In the genomic region with DNA sequence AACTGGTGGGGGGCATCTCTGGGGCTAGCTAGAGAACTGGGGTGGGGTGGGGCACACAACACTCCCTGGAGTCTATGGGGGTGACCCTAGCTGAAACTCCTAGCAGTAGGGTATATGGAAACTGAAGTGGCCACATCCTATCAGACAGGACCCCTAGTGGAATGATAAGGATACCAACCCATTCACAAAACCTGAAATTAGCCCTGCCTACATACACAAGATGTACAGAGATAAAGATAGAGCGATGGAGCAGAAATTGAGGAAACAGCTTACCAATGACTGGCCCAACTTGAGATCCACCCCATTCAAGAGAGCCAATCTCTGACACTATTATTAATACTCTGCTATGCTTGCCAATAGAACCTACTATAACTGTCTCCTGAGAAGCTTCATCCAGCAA, we compare ENCODE assay signal across 11 mouse cellular contexts. TPM values are rescaled to one million over a fixed set of nuclear protein-coding genes. Genes with fewer than 3 reads are reported as not detected.
DNase-seq lines count a peak whose midpoint lies in the region; ATAC-seq lines count a peak whose summit lies in the region.
"Had no signal": no experiment of that assay in that cellular context is flagged by ENCODE, and none has a peak within 500 bp of the region (broad histone marks: within the 10 kb centered on the region; RNA-seq: fewer than 3 reads in every experiment).

No protein-coding gene starts in this region.

- H3K27me3 ChIP-seq in erythroblast, embryonic 14.5 days (ENCODE audit: control insufficient read depth), result no peaks in the 10 kb centered on the region
- no peaks in the 10 kb centered on the region for H3K27me3 ChIP-seq in megakaryocyte, embryonic 14.5 days (replicated peaks)
- H3K27me3 ChIP-seq in liver, embryonic 13.5 days, result no peaks in the 10 kb centered on the region
- H3K27me3 ChIP-seq in stomach, embryonic 16.5 days (ENCODE audit: control insufficient read depth, insufficient read depth, low read length), result no peaks in the 10 kb centered on the region

- no peak for ATAC-seq in erythroblast, adult 5-6 weeks (replicated peaks; ENCODE audit: low FRiP score, poor library complexity, severe bottlenecking)
- ATAC-seq in megakaryocyte, adult 5-6 weeks (ENCODE audit: poor library complexity, severe bottlenecking), result no peak
- no peak for ATAC-seq in liver, embryonic 13.5 days (ENCODE audit: low read depth)
- ATAC-seq in stomach, embryonic 16.5 days (ENCODE audit: insufficient read depth, low FRiP score), result no peak

- H3K4me3 ChIP-seq in erythroblast, embryonic 14.5 days (replicated peaks), result peak overlapping the region; percentile 92
- H3K4me3 ChIP-seq in megakaryocyte, embryonic 14.5 days (replicated peaks), result peak overlapping the region; percentile 76
- H3K4me3 ChIP-seq in liver, embryonic 13.5 days (replicated peaks), result peak overlapping the region; percentile 78
- H3K4me3 ChIP-seq in stomach, embryonic 16.5 days (replicated peaks; ENCODE audit: low read length), result no peak overlapping the region

- 29% methylated on average over 1 of the region's 1 CpGs for WGBS in liver, embryonic 13.5 days (ENCODE audit: insufficient replicate concordance)
- WGBS in stomach, embryonic 16.5 days, result 90% methylated on average over 1 of the region's 1 CpGs

- H3K4me2 ChIP-seq in liver, embryonic 13.5 days, result peak overlapping the region; percentile 60
- H3K4me2 ChIP-seq in stomach, embryonic 16.5 days (ENCODE audit: low read depth, low read length), result peak overlapping the region; percentile 61; the same call in 1 of the 2 replicates

- H3K27ac ChIP-seq in liver, embryonic 13.5 days, result no peak overlapping the region
- no peak overlapping the region for H3K27ac ChIP-seq in stomach, embryonic 16.5 days (ENCODE audit: low read length)

- peaks cover 12% of the 10 kb centered on the region for H3K36me3 ChIP-seq in erythroblast, embryonic 14.5 days (ENCODE audit: control insufficient read depth)
- peaks cover 12% of the 10 kb centered on the region for H3K36me3 ChIP-seq in megakaryocyte, embryonic 14.5 days (replicated peaks; ENCODE audit: low read length)
- H3K36me3 ChIP-seq in liver, embryonic 13.5 days, result peaks cover 3% of the 10 kb centered on the region
- no peaks in the 10 kb centered on the region for H3K36me3 ChIP-seq in stomach, embryonic 16.5 days (ENCODE audit: control insufficient read depth, insufficient read depth, low read length)

- H3K9me3 ChIP-seq in erythroblast, embryonic 14.5 days (ENCODE audit: control insufficient read depth, low read length), result no peaks in the 10 kb centered on the region
- H3K9me3 ChIP-seq in megakaryocyte, embryonic 14.5 days, result no peaks in the 10 kb centered on the region
- no peaks in the 10 kb centered on the region for H3K9me3 ChIP-seq in liver, embryonic 13.5 days (replicated peaks)
- H3K9me3 ChIP-seq in stomach, embryonic 16.5 days (replicated peaks; ENCODE audit: control insufficient read depth, low read length), result no peaks in the 10 kb centered on the region

- peaks cover 41% of the 10 kb centered on the region for H3K4me1 ChIP-seq in erythroblast, embryonic 14.5 days (ENCODE audit: control insufficient read depth)
- H3K4me1 ChIP-seq in megakaryocyte, embryonic 14.5 days, result peaks cover 36% of the 10 kb centered on the region
- peaks cover 34% of the 10 kb centered on the region for H3K4me1 ChIP-seq in liver, embryonic 13.5 days (replicated peaks)
- H3K4me1 ChIP-seq in stomach, embryonic 16.5 days (ENCODE audit: control insufficient read depth, insufficient read depth, low read length), result peaks cover 7% of the 10 kb centered on the region; the same call in 1 of the 2 replicates

- no peak for DNase-seq in liver, embryonic 13.5 days
- DNase-seq in embryo, embryonic 9.5 days (ENCODE audit: extremely low spot score), result no peak
- no peak for DNase-seq in cerebellum, adult 8-10 months
- DNase-seq: cerebellum, adult 18-20 months; right cerebral cortex, postnatal 25 days had no signal

- peak overlapping the region; percentile 84; the same call in 1 of the 2 replicates for H3K9ac ChIP-seq in liver, embryonic 13.5 days
- H3K9ac ChIP-seq in stomach, embryonic 16.5 days (ENCODE audit: low read length), result no peak overlapping the region

RNA-seq across cellular contexts. Expression of gene Cenpc1, which starts 1.9 kb away (rescaled TPM):
- polyA plus RNA-seq in erythroblast, embryonic 14.5 days (2012), result 0.46 and 0.48 TPM in 2 replicates
- 41.8 and 46.7 TPM in 2 replicates for total RNA-seq in erythroblast, adult 5-6 weeks (2015; ENCODE audit: low replicate concordance)
- 33.7 and 40.4 TPM in 2 replicates for total RNA-seq in erythroblast, adult 5-6 weeks (2017; ENCODE audit: low replicate concordance)
- polyA plus RNA-seq in megakaryocyte, embryonic 14.5 days (2012; ENCODE audit: insufficient read depth, low replicate concordance), result 1.7 TPM in 1 of 2 replicates, not detected in the other
- total RNA-seq in megakaryocyte, adult 5-6 weeks (2015), result 38.7 and 43.2 TPM in 2 replicates
- total RNA-seq in megakaryocyte, adult 5-6 weeks (2017), result 40.5 and 44.6 TPM in 2 replicates
- 16.0 and 19.6 TPM in 2 replicates for polyA plus RNA-seq in liver, embryonic 13.5 days (2015; fragmentation: Nextera tagmentation; extraction: Ambion mirVana)
- polyA plus RNA-seq in stomach, embryonic 16.5 days (2015; fragmentation: Nextera tagmentation; extraction: Ambion mirVana), result 25.2 and 28.8 TPM in 2 replicates

RNA-seq across cellular contexts. Expression of gene Stap1, which starts 8.0 kb away (rescaled TPM):
- 0.08 TPM in 1 of 2 replicates, not detected in the other for polyA plus RNA-seq in erythroblast, embryonic 14.5 days (2012)
- total RNA-seq in erythroblast, adult 5-6 weeks (2015; ENCODE audit: low replicate concordance), result 8.3 and 12.3 TPM in 2 replicates
- total RNA-seq in erythroblast, adult 5-6 weeks (2017; ENCODE audit: low replicate concordance), result 14.8 and 18.1 TPM in 2 replicates
- polyA plus RNA-seq in megakaryocyte, embryonic 14.5 days (2012; ENCODE audit: insufficient read depth, low replicate concordance), result 0.97 and 21.5 TPM in 2 replicates
- total RNA-seq in megakaryocyte, adult 5-6 weeks (2015), result 44.8 and 57.3 TPM in 2 replicates
- total RNA-seq in megakaryocyte, adult 5-6 weeks (2017), result 36.6 and 38.5 TPM in 2 replicates
- 2.4 and 2.8 TPM in 2 replicates for polyA plus RNA-seq in liver, embryonic 13.5 days (2015; fragmentation: Nextera tagmentation; extraction: Ambion mirVana)
- polyA plus RNA-seq in stomach, embryonic 16.5 days (2015; fragmentation: Nextera tagmentation; extraction: Ambion mirVana), result 0.74 and 1.0 TPM in 2 replicates
- total RNA-seq: gastrocnemius, adult 8-10 months had no signal
